Mouse (Mus musculus): ENCODE measurements at regions not wholly inside any gene's neighbourhood (a gene's known extent, or its start where the extent isn't known, plus 50 kb on each side); places are given as distances from the start of the nearest gene placed in this dataset.

DNA sequence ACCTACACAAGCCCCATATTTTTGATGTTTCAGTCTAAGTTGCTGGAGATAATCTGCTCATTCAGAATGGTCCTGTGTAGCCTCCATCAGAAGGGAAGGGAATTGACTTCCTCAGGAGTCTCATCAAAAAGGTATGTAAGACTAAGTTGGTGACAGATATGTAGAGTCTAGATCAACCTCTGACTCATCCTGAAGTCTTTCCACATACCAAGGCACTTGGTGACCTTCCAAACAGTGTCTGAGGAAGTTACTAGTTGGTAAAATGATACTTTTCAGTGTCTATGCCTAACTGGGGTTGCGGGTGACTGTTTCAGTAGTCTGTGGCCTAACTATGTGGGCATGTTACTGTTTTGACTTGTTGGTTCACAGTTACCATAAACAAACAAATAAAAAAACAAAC is 133.0 kb upstream of the Plcb4 start:
- TF ChIP-seq CTCF (IDR thresholded peaks at IDR 0.05; ENCODE audit: borderline replicate concordance, extremely low read depth, insufficient read depth, insufficient read length) (no peak), POLR2A (IDR thresholded peaks at IDR 0.05; ENCODE audit: borderline replicate concordance, extremely low read depth, insufficient read depth, insufficient read length, poor library complexity, severe bottlenecking) (no peak)
